Mouse (Mus musculus): ENCODE data around the gene Mmp17. TPM values are rescaled to one million over a fixed set of nuclear protein-coding genes. Genes with fewer than 3 reads are reported as not detected.
"Not testable (repeated sequence)": the region's sequence is repeated elsewhere in the genome, so short reads cannot be mapped to it uniquely, and the experiment has no call there.

The Mmp17 gene
- total RNA-seq, 1 experiment from 2014 or later: 1.7 TPM

GRCm38 (mm10) chr5:129590915-129591314 lies 6.9 kb downstream of the Mmp17 start:
- no peak for DNase-seq

- peak; percentile 90 for DNase-seq
Observed at GRCm38 (mm10) chr5:129594116-129595114, 10.4 kb downstream of the Mmp17 start.

DNA sequence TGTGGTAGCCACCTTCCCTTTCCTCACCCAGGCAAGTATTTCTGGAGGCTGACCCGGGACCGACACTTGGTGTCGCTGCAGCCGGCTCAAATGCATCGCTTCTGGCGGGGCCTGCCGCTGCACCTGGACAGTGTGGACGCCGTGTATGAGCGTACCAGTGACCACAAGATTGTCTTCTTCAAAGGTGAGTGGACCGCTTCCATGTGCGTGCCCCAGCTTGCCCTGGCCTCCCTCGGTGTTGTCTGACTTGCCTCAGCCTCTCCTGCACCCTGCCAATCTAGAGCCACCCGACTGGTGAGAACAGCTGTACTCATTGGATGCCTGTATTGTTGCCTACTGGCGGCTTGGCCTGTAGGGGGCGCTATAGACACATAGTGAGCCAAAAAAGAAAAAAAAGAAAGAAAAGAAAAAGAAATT lies 18.1 kb downstream of the Mmp17 start:
- DNase-seq: peak; percentile 68

DNA sequence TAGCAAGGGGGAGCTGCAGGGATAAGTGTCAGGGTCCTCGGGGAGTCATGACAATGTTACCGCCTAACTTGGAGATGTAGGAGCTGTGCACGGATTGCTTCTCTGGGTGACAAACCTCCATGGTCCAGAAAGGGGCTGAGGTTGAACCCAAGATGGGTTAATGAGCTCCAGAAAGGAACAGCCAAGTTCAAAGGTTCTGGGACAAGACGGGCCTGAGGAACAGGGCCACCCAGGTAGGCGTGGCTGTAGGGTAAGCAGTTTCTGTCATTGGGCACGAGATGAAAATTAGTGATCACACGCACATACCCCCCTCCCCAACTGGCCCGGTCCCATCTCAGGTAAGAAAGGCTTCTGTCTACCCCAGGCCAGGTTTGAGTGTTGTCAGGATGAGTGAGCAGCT lies 23.5 kb downstream of the Mmp17 start:
- DNase-seq: no peak

GRCm38 (mm10) chr5:129611060-129611459 lies 27.1 kb downstream of the Mmp17 start:
- DNase-seq: peak; percentile 81

- not testable (repeated sequence) for DNase-seq
Observed at GRCm38 (mm10) chr5:129620600-129620999, 36.6 kb downstream of the Mmp17 start.

DNA sequence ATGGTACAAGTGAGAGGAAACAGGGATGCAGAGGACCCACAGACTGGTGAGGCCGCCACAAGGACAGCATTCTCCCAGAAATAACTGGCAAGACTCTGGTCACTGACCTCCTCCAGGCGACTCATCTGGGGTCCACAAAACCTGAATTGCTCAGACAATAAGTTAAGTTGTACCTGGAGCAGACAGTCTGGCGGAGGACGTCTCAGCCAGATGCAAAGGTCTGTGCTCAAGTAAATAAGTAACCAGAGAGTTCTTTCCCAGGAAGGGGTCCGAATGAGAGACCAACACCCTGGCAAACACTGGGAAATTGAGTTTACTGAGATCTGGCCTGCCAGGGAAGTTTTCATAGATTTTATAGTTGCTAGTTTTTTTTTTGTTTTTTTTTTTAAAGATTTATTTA lies 37.4 kb downstream of the Mmp17 start:
- no peak for DNase-seq

DNA sequence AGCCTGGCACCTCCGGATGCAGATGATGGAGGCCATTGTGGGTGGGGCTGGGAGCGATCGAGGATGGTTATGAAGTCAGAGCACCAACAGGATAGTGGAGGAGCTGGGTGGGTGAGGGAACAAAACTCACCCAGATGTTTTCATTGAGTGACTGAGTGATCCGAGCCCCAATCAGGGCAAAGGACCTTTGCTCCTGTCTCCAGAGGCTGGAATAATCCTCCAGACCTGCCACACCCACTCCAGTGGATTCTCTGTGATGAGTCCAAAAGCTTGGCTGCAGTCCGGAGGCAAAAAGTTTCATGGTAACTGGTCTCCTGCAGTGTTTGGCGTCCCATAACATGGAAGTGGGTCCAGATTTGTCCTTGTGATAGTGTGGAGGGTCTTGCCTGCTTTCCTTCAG lies 42.1 kb downstream of the Mmp17 start:
- no peak for DNase-seq

DNA sequence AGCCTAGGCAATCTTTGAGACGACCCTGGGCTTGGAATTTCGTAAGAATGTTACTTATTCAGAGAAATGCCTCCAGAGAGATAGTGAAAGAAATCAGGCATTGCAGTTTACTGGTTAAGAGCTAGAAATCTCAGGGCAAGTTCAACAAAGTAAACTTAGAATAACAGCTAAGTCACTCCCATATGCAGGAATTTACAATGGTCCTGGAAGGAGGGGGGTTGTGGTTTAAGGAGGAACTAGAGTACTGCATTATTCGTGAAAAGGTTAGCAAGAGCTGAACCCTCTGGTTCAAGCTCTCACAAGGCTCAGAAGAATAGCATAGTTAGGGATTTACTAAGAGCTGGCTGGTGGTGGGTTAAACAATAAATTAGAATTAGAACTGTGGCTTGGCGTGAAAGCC lies 42.6 kb downstream of the Mmp17 start:
- DNase-seq: not testable (repeated sequence)

- not testable (repeated sequence) for DNase-seq
Observed at GRCm38 (mm10) chr5:129632270-129633250, 48.6 kb downstream of the Mmp17 start.

GRCm38 (mm10) chr5:129650858-129651257 lies 66.9 kb downstream of the Mmp17 start:
- no peak for DNase-seq

DNA sequence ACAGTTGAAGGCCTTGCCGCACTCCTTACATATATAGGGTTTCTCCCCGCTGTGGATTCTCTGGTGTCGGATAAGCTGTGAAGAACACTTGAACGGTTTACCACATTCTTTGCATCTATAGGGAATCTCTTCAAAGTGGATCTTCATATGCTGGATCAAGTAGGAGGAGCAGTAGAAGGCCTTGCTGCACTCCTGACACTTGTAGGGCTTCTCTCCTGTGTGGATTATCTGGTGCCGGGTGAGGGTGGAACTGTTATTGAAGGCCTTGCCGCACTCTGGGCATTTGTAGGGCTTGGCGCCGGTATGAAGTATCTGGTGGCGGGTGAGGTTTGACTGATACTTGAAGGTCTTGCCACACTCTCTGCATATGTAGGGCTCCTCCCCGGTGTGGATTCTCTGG lies 73.0 kb downstream of the Mmp17 start:
- no peak for DNase-seq

- no peak for DNase-seq
Observed at GRCm38 (mm10) chr5:129657931-129658330, 74.0 kb downstream of the Mmp17 start.

Other genes starting within 250 kb of the Mmp17 start
- gene Sfswap, start 82.9 kb upstream of the Mmp17 start, total RNA-seq (2021): 57.9 and 65.5 TPM in 2 replicates
- gene Zfp11, start 85.9 kb downstream of the Mmp17 start, total RNA-seq (2021): 2.9 and 3.2 TPM in 2 replicates
- gene Sept14, start 124.3 kb downstream of the Mmp17 start, total RNA-seq (2021): not detected in 2 replicates
- 90.9 and 98.1 TPM in 2 replicates for gene Mrps17, start 131.3 kb downstream of the Mmp17 start, total RNA-seq (2021)
- gene Nipsnap2, start 140.9 kb downstream of the Mmp17 start, total RNA-seq (2021): 116 and 119 TPM in 2 replicates
- 25.3 and 26.7 TPM in 2 replicates for gene Psph, start 203.3 kb downstream of the Mmp17 start, total RNA-seq (2021)

All from adrenal gland, postnatal 14 days (tissue).